21 mouse cellular contexts compared by ENCODE assay signal in the genomic region with DNA sequence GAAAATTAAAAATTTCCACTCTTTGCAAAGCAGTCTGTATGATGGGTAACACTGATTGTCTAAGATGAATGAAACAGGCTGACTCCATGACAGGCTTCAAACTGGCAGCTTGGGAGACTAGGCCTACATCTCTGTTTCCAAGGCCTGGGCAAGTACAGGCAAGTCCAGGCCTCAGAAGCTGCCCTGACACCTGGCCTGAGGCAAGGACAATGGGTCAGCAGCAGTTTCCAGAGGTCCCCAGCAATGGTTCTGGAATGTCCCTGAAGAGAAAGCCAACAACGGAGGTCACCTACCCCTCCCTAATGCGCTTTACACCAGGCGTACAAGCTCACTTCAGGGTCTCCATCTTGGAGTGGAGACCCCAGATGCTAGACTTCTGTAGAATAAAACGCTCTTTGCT.
"Had no signal": no experiment of that assay in that cellular context is flagged by ENCODE, and none has a peak within 500 bp of the region (broad histone marks: within the 10 kb centered on the region; RNA-seq: fewer than 3 reads in every experiment).

No protein-coding gene starts in this region.

- ATAC-seq: hindbrain, postnatal 0 days; intestine, embryonic 16.5 days; liver, embryonic 12.5 days had no signal

- H3K4me2 ChIP-seq: heart, embryonic 11.5 days; heart, embryonic 13.5 days; heart, embryonic 15.5 days; hindbrain, embryonic 13.5 days; hindbrain, embryonic 15.5 days; limb, embryonic 12.5 days; liver, embryonic 12.5 days had no signal

- H3K9me3 ChIP-seq: heart, embryonic 13.5 days; heart, embryonic 15.5 days; hindbrain, embryonic 13.5 days; hindbrain, embryonic 15.5 days; limb, embryonic 10.5 days; limb, embryonic 12.5 days; liver, embryonic 12.5 days had no signal

- H3K9ac ChIP-seq: heart, embryonic 13.5 days; heart, embryonic 15.5 days; hindbrain, embryonic 13.5 days; hindbrain, embryonic 15.5 days; limb, embryonic 12.5 days; liver, embryonic 12.5 days; liver, embryonic 14.5 days had no signal

- H3K27me3 ChIP-seq: heart, embryonic 13.5 days; heart, embryonic 15.5 days; hindbrain, embryonic 13.5 days; hindbrain, embryonic 15.5 days; limb, embryonic 12.5 days; liver, embryonic 12.5 days had no signal

- H3K4me3 ChIP-seq: heart, embryonic 13.5 days; heart, embryonic 15.5 days; hindbrain, embryonic 13.5 days; hindbrain, embryonic 15.5 days; limb, embryonic 10.5 days; limb, embryonic 12.5 days; liver, embryonic 12.5 days had no signal

- H3K4me1 ChIP-seq: heart, embryonic 13.5 days; heart, embryonic 15.5 days; hindbrain, embryonic 13.5 days; hindbrain, embryonic 15.5 days; limb, embryonic 10.5 days; limb, embryonic 12.5 days; liver, embryonic 12.5 days had no signal

- H3K27ac ChIP-seq: heart, embryonic 13.5 days; heart, embryonic 15.5 days; hindbrain, embryonic 13.5 days; hindbrain, embryonic 15.5 days; hindbrain, postnatal 0 days; limb, embryonic 10.5 days; limb, embryonic 12.5 days; liver, embryonic 12.5 days; liver, embryonic 14.5 days had no signal

- DNase-seq: gastrocnemius, postnatal 14 days; gastrocnemius, postnatal 36 days; heart, adult 18-20 months; heart, postnatal 14 days; heart, postnatal 36 days; kidney, adult 11 months; kidney, adult 8-10 months; kidney, postnatal 10 days; layer of hippocampus, adult 9-11 months; layer of hippocampus, postnatal 36 days had no signal
